Mouse (Mus musculus) limb, embryonic 12.5 days (tissue): ENCODE results near the gene Rcvrn. TPM values are rescaled to one million over a fixed set of nuclear protein-coding genes. Genes with fewer than 3 reads are reported as not detected.

Experiments used
- ATAC-seq: fragments of 200-750 bp; cut with Nextera tagmentation; 2 replicates; pipeline ENCODE4 v1.8.0; 2017; ENCODE audit warnings: low read depth, moderate TSS enrichment; ENCODE audit not compliant: insufficient number of reproducible peaks, insufficient read depth, low FRiP score, low TSS enrichment
- H3K27ac ChIP-seq: fragments of 300-500 bp; sonication (generic); 2 replicates; pipeline ENCODE4 v1.5.1; 2016; ENCODE audit warnings: mild to moderate bottlenecking, moderate library complexity
- H3K27me3 ChIP-seq: fragments of 300-500 bp; sonication (generic); 2 replicates; pipeline ENCODE4 v1.6.1; 2016; ENCODE audit warnings: mild to moderate bottlenecking, moderate library complexity
- H3K36me3 ChIP-seq: fragments of 300-500 bp; sonication (generic); 2 replicates; pipeline ENCODE4 v1.6.1; 2016; ENCODE audit warnings: mild to moderate bottlenecking, moderate library complexity
- H3K4me1 ChIP-seq: fragments of 300-500 bp; sonication (generic); replicated peaks from 2 replicates; pipeline ENCODE4 v1.6.1; 2016
- H3K4me2 ChIP-seq: fragments of 300-500 bp; sonication (generic); 2 replicates; pipeline ENCODE4 v1.6.1; 2016; ENCODE audit warnings: mild to moderate bottlenecking, moderate library complexity
- H3K4me3 ChIP-seq: fragments of 300-500 bp; sonication (generic); replicated peaks from 2 replicates; pipeline ENCODE4 v1.5.1; 2016; ENCODE audit warnings: mild to moderate bottlenecking
- H3K9ac ChIP-seq: fragments of 300-500 bp; sonication (generic); replicated peaks from 2 replicates; pipeline ENCODE4 v1.6.1; 2016; ENCODE audit warnings: mild to moderate bottlenecking, moderate library complexity
- H3K9me3 ChIP-seq: fragments of 300-500 bp; sonication (generic); 2 replicates; pipeline ENCODE4 v1.6.1; 2016; ENCODE audit warnings: mild to moderate bottlenecking, moderate library complexity
- WGBS: fragments of 180-500 bp; shearing (Covaris S2); methylation state at CpG from one replicate; pipeline ENCODE4 v1.1.7; 2016; 5-methylcytosine and 5-hydroxymethylcytosine counted together
- polyA plus RNA-seq: library from polyadenylated mRNA; unstranded; fragments of >200 nt; fragmentation: Nextera tagmentation; extraction: Ambion mirVana; gene quantifications from 2 replicates; pipeline ENCODE4 v1.2.1, GENCODE M21; 2016

Rcvrn gene
- polyA plus RNA-seq, 1 experiment from 2014 or later = not detected

GRCm38 (mm10) chr11:67727095-67727494, 32.0 kb downstream of the Rcvrn start:
- ATAC-seq = no peak
- no peaks in the 10 kb centered on the region for H3K4me1 ChIP-seq
- WGBS = 87% methylated on average over 6 of the region's 6 CpGs
- H3K27ac ChIP-seq = no peak overlapping the region
- no peak overlapping the region for H3K4me2 ChIP-seq
- H3K27me3 ChIP-seq = no peaks in the 10 kb centered on the region
- H3K9ac ChIP-seq = no peak overlapping the region
- no peaks in the 10 kb centered on the region for H3K36me3 ChIP-seq
- no peak overlapping the region for H3K4me3 ChIP-seq
- no peaks in the 10 kb centered on the region for H3K9me3 ChIP-seq

DNA sequence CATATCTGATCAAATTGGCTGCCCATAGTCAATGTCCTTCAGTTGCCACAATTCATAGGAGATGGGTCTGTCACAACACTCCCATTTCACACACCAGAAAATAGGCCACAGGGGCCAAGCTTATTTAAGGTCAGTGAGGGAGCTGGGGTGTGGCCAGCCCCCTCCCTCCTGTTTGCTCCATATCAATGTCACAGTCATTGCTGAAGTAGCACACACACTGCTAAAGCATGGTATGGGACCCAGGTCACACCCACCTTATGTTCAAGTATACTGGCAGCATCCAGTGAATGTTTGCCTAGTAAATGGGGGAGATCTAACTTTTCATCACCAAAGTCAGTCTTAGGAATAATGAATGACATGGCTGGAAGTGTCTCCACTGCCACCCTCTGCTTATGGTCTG, 33.6 kb downstream of the Rcvrn start:
- H3K27me3 ChIP-seq = no peaks in the 10 kb centered on the region
- no peak overlapping the region for H3K9ac ChIP-seq
- H3K4me3 ChIP-seq = no peak overlapping the region
- H3K27ac ChIP-seq = no peak overlapping the region
- H3K4me2 ChIP-seq = no peak overlapping the region
- H3K36me3 ChIP-seq = no peaks in the 10 kb centered on the region
- no peak for ATAC-seq
- H3K4me1 ChIP-seq = no peaks in the 10 kb centered on the region
- H3K9me3 ChIP-seq = no peaks in the 10 kb centered on the region

DNA sequence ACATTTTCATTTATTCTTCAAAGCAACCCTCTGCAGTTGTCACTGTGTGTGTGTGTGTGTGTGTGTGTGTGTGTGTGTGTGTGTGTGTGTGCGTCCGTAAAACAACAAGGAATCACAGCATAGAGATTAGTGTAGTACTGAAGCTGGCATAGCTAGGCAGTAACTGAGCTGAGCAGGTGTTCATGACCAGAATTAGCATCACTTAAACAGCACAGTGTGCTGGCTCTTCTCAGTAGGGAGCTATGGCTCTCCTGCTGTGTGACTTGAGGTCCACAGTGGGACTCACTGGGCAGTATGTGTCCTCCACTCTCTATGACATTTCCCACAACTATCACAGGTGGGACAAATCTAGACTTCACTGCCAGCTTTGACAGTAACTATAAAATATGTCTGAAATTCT, 35.9 kb downstream of the Rcvrn start:
- H3K36me3 ChIP-seq = no peaks in the 10 kb centered on the region
- no peaks in the 10 kb centered on the region for H3K27me3 ChIP-seq
- no peak overlapping the region for H3K4me3 ChIP-seq
- no peak overlapping the region for H3K4me2 ChIP-seq
- no peak overlapping the region for H3K9ac ChIP-seq
- ATAC-seq = no peak
- H3K27ac ChIP-seq = no peak overlapping the region
- no peaks in the 10 kb centered on the region for H3K9me3 ChIP-seq
- H3K4me1 ChIP-seq = no peaks in the 10 kb centered on the region
- 95% methylated on average over 2 of the region's 2 CpGs for WGBS

DNA sequence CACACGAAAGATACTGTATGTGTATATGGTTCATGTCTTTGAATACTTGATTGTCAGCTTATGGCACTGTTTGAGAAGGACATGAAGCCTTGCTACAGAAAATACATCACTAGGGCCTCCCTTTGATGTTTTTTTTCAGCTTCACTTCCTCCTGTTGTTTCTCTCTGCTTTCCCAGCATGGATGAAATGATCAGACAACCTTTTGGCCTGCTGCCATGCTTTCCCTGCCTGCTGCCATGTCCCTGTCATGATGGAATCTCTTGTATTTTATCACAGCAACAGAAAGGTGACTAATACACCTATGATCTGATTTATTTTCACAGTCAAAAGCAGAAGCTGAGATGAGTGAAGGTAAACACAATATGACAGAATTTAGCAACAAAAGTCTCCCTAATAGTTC, 38.6 kb downstream of the Rcvrn start:
- no peak for ATAC-seq
- Histone ChIP-seq H3K4me1 (no peaks in the 10 kb centered on the region), H3K9ac (no peak overlapping the region), H3K27me3 (no peaks in the 10 kb centered on the region), H3K9me3 (no peaks in the 10 kb centered on the region), H3K27ac (no peak overlapping the region), H3K4me2 (no peak overlapping the region), H3K4me3 (no peak overlapping the region), H3K36me3 (no peaks in the 10 kb centered on the region)
- WGBS = 81% methylated on average over 1 of the region's 1 CpGs

- no peaks in the 10 kb centered on the region for H3K4me1 ChIP-seq
- H3K9me3 ChIP-seq = no peaks in the 10 kb centered on the region
- no peak for ATAC-seq
- H3K4me3 ChIP-seq = no peak overlapping the region
- H3K27me3 ChIP-seq = no peaks in the 10 kb centered on the region
- no peak overlapping the region for H3K4me2 ChIP-seq
- no peak overlapping the region for H3K27ac ChIP-seq
- 68% methylated on average over 3 of the region's 3 CpGs for WGBS
- H3K9ac ChIP-seq = no peak overlapping the region
- H3K36me3 ChIP-seq = no peaks in the 10 kb centered on the region
Measured at GRCm38 (mm10) chr11:67734597-67734996, 39.5 kb downstream of the Rcvrn start.

DNA sequence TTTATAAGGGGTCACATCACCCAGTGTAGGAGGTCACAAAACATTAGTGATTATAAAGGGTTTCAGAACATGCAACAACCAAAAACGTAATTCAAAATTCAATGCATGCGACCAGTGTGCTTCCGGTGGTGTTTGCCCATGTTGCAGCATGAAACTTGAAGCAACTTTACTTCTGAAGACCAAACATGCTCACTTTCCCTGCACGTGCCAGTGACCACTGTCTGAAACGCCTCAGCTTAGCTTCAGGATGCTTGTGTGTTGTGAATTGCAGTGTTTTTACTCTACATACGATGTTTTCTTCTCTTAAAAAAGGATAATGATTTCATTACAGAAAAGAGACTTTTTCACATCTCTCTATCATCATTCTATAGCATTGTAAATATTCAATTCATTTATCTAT, 43.2 kb downstream of the Rcvrn start:
- Histone ChIP-seq H3K27ac (no peak overlapping the region), H3K9me3 (no peaks in the 10 kb centered on the region), H3K27me3 (no peaks in the 10 kb centered on the region), H3K36me3 (no peaks in the 10 kb centered on the region), H3K4me2 (no peak overlapping the region), H3K9ac (no peak overlapping the region), H3K4me1 (no peaks in the 10 kb centered on the region), H3K4me3 (no peak overlapping the region)
- WGBS = 83% methylated on average over 6 of the region's 6 CpGs
- ATAC-seq = no peak

- Histone ChIP-seq H3K27me3 (no peaks in the 10 kb centered on the region), H3K27ac (no peak overlapping the region), H3K4me2 (no peak overlapping the region), H3K36me3 (no peaks in the 10 kb centered on the region), H3K4me3 (no peak overlapping the region), H3K9me3 (no peaks in the 10 kb centered on the region), H3K4me1 (no peaks in the 10 kb centered on the region), H3K9ac (no peak overlapping the region)
- whole genome bisulfite sequencing = 77% methylated on average over 5 of the region's 5 CpGs
- ATAC-seq = no peak
Measured at GRCm38 (mm10) chr11:67738846-67739490, 43.8 kb downstream of the Rcvrn start.

DNA sequence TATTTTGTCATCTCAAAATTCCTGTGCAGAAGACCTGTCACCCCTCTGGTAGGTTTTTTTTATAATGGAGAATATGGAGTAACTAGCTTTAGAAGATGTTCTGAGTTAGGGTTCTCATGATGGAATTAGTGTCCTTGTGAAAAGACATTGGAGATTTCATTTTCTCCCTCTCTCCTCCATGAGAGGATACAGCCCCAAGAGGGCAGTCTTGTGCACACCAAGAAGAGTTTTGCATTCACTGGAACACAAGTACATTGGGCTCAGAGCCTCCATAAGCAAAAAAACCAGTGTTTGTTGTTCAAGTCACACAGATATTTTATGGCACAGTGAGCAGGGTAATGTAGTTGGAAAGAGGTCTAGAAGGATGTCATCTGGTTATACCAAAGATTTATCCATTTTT, 46.4 kb downstream of the Rcvrn start:
- Histone ChIP-seq H3K9me3 (no peaks in the 10 kb centered on the region), H3K9ac (no peak overlapping the region), H3K4me1 (no peaks in the 10 kb centered on the region), H3K27ac (no peak overlapping the region), H3K4me3 (no peak overlapping the region), H3K36me3 (no peaks in the 10 kb centered on the region), H3K4me2 (no peak overlapping the region), H3K27me3 (no peaks in the 10 kb centered on the region)
- no peak for ATAC-seq

Other genes starting within 250 kb of the Rcvrn start
- 3.9 and 4.3 TPM in 2 replicates for gene Gas7, start 239.9 kb upstream of the Rcvrn start, polyA plus RNA-seq
- gene Glp2r, start 75.8 kb downstream of the Rcvrn start, polyA plus RNA-seq = not detected in 2 replicates
- not detected in 2 replicates for gene Gsg1l2, start 79.3 kb downstream of the Rcvrn start, polyA plus RNA-seq
- gene Dhrs7c, start 102.9 kb downstream of the Rcvrn start, polyA plus RNA-seq = 1.6 and 2.0 TPM in 2 replicates
- gene Usp43, start 226.8 kb downstream of the Rcvrn start, polyA plus RNA-seq = 0.71 and 0.78 TPM in 2 replicates